ENCODE assay signal across 14 mouse cellular contexts in the genomic region with DNA sequence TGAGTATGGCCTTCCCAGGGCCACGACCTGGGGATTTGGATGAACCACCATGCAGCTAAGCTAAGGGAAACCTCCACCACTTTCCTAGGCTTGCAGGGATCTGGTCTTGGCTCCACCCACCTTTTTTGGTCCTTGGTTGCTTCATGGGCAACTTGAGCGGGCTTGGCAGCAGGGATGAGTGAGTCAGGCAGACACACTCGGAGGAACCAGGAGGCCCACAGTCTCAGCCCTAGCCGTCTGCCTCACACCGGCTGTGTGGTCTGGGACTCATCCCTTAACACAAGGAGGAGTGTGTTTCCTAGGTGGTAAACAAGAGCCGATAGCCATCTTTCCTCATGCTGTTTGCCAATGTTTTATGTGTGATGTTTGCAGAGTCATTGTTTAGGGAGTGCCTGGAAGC. TPM values are rescaled to one million over a fixed set of nuclear protein-coding genes. Genes with fewer than 3 reads are reported as not detected.
DNase-seq lines count a peak whose midpoint lies in the region.
"Had no signal": no experiment of that assay in that cellular context is flagged by ENCODE, and none has a peak within 500 bp of the region (broad histone marks: within the 10 kb centered on the region; RNA-seq: fewer than 3 reads in every experiment).

No protein-coding gene starts in this region.

- DNase-seq in gastrocnemius, adult 8-10 months (ENCODE audit: low spot score in 2 of 2): peak; percentile 29 to 51
- no peak for DNase-seq in gastrocnemius, postnatal 36 days
- peak; percentile 18 to 60 for DNase-seq in left cerebral cortex, postnatal 25 days (ENCODE audit: low spot score in 2 of 2)
- DNase-seq in left cerebral cortex, adult 11 months (ENCODE audit: low spot score): no peak
- DNase-seq in left cerebral cortex, postnatal 36 days (ENCODE audit: low spot score in 2 of 2): peak; percentile 20 to 59
- peak; percentile 54 for DNase-seq in right cerebral cortex, postnatal 25 days
- no peak for DNase-seq in adipocyte (ENCODE audit: low spot score)
- DNase-seq: adrenal gland, postnatal 36 days; cerebellum, adult 8-10 months; heart, adult 18-20 months; heart, postnatal 4 days; kidney, postnatal 25 days; lung, embryonic 14.5 days; thymus, postnatal 36 days had no signal

- intact Hi-C loops in gastrocnemius, postnatal 36 days (cut with DNase I): no loop called here
- intact Hi-C loops in left cerebral cortex, postnatal 25 days (cut with DNase I): loop anchor here (5.0 kb wide), 1 partner anchor 98 kb away; no protein-coding TSS in a partner anchor
- intact Hi-C loops in left cerebral cortex, postnatal 36 days (cut with DNase I): no loop called here

RNA-seq across cellular contexts. Expression of a gene that starts 9.2 kb away (rescaled TPM):
- 10 to 100 TPM; 57.4 to 86.1 (median 70.1) TPM for total RNA-seq in gastrocnemius, adult 8-10 months (2022)
- 10 to 100 TPM; 30.9 to 33.4 TPM for total RNA-seq in gastrocnemius, postnatal 36 days (2021)
- 10 to 100 TPM; 31.0 to 35.5 TPM for total RNA-seq in left cerebral cortex, postnatal 25 days (2021)
- total RNA-seq in left cerebral cortex, postnatal 36 days (2021): 10 to 100 TPM; 26.0 to 31.0 TPM

Comparison
In these comparisons a context has a peak if more than half of its experiments do, and no peak if none do; other contexts are left out.
1. DNase-seq: peak in gastrocnemius, adult 8-10 months (2 of 2), left cerebral cortex, postnatal 25 days (2 of 2), left cerebral cortex, postnatal 36 days (2 of 2) and right cerebral cortex, postnatal 25 days (single experiment); none in gastrocnemius, postnatal 36 days (0 of 2), left cerebral cortex, adult 11 months (single experiment) and adipocyte (single experiment).